Mouse (Mus musculus) C2C12 (cell line): Measurements from ENCODE around the gene Sar1a.

Source experiments
- CTCF ChIP-seq: IDR thresholded peaks from one replicate; pipeline ENCODE4 v1.5.1; 2011; ENCODE audit not compliant: control insufficient read depth, insufficient read depth, insufficient read length
- MAX ChIP-seq: IDR thresholded peaks from one replicate; pipeline ENCODE4 v1.6.1; 2011; ENCODE audit warnings: mild to moderate bottlenecking, control low read depth
- MYOD1 ChIP-seq: IDR thresholded peaks from one replicate; pipeline ENCODE4 v1.6.1; 2011; ENCODE audit warnings: low read depth; ENCODE audit not compliant: control insufficient read depth, insufficient read length

- TF ChIP-seq CTCF (no peak), MAX (no peak), MYOD1 (no peak)
Measured at GRCm38 (mm10) chr10:61632445-61632844, 47.7 kb upstream of the Sar1a start.
